Mouse (Mus musculus) heart, embryonic 16.5 days (tissue): ENCODE results near the gene Ctsw. TPM values are rescaled to one million over a fixed set of nuclear protein-coding genes. Genes with fewer than 3 reads are reported as not detected.
"Not testable (repeated sequence)": the region's sequence is repeated elsewhere in the genome, so short reads cannot be mapped to it uniquely, and the experiment has no call there.

ENCODE experiments used
- ATAC-seq: fragments of 200-750 bp; cut with Nextera tagmentation; replicated peaks from 2 replicates; pipeline ENCODE4 v1.8.0; 2017; ENCODE audit warnings: moderate number of reproducible peaks; ENCODE audit not compliant: insufficient read depth, low FRiP score; ENCODE audit errors: extremely low read depth
- H3K27ac ChIP-seq: fragments of 300-500 bp; sonication (generic); 2 replicates; pipeline ENCODE4 v1.5.1; 2014; ENCODE audit warnings: mild to moderate bottlenecking, low read length, control low read depth, moderate library complexity
- H3K27me3 ChIP-seq: fragments of 300-500 bp; sonication (generic); 2 replicates; pipeline ENCODE4 v1.6.1; 2014; ENCODE audit warnings: low read length, mixed read lengths; ENCODE audit not compliant: control insufficient read depth, insufficient read depth
- H3K36me3 ChIP-seq: fragments of 300-500 bp; sonication (generic); 2 replicates; pipeline ENCODE4 v1.6.1; 2014; ENCODE audit not compliant: control insufficient read depth, insufficient read depth
- H3K4me1 ChIP-seq: fragments of 300-500 bp; sonication (generic); 2 replicates; pipeline ENCODE4 v1.6.1; 2014; ENCODE audit warnings: low read length, mixed read lengths; ENCODE audit not compliant: control insufficient read depth, insufficient read depth
- H3K4me2 ChIP-seq: fragments of 300-500 bp; sonication (generic); 2 replicates; pipeline ENCODE4 v1.6.1; 2014; ENCODE audit warnings: low read depth, mild to moderate bottlenecking, control low read depth, low read length
- H3K4me3 ChIP-seq: fragments of 300-500 bp; sonication (generic); 2 replicates; pipeline ENCODE4 v1.5.1; 2014; ENCODE audit warnings: mild to moderate bottlenecking, control low read depth, low read length
- H3K9ac ChIP-seq: fragments of 300-500 bp; sonication (generic); 2 replicates; pipeline ENCODE4 v1.6.1; 2014; ENCODE audit warnings: low read length, control low read depth
- H3K9me3 ChIP-seq: fragments of 300-500 bp; sonication (generic); replicated peaks from 2 replicates; pipeline ENCODE4 v1.6.1; 2016; ENCODE audit warnings: low read length; ENCODE audit not compliant: control insufficient read depth
- WGBS: fragments of 180-500 bp; shearing (Covaris S2); extraction: QIAGEN DNeasy Blood & Tissue Kit; methylation state at CpG from one replicate; pipeline ENCODE4 v1.1.7; 2014; 5-methylcytosine and 5-hydroxymethylcytosine counted together
- polyA plus RNA-seq: library from polyadenylated mRNA; unstranded; fragments of >200 nt; fragmentation: Nextera tagmentation; extraction: Ambion mirVana; gene quantifications from 2 replicates; pipeline ENCODE4 v1.2.1, GENCODE M21; 2015

The Ctsw gene
- polyA plus RNA-seq, 1 experiment from 2014 or later = 7.4 TPM

GRCm38 (mm10) chr19:5490313-5490897 lies 22.1 kb upstream of the Ctsw start, which contains the start of gene Cfl1:
Cfl1 (plus strand) TSS chr19:5490455.
- ATAC-seq = peak; percentile 61
- no peaks in the 10 kb centered on the region for H3K9me3 ChIP-seq
- peak within 1 kb of the TSS; percentile 100 for H3K27ac ChIP-seq
- no peaks in the 10 kb centered on the region for H3K27me3 ChIP-seq
- peak within 1 kb of the TSS; percentile 95 for H3K4me3 ChIP-seq
- H3K9ac ChIP-seq = peak within 1 kb of the TSS; percentile 98
- WGBS = under 1% methylated on average over 60 of the region's 62 CpGs
- peaks cover 34% of the 10 kb centered on the region for H3K4me1 ChIP-seq
- peaks cover 33% of the 10 kb centered on the region for H3K36me3 ChIP-seq
- peak within 1 kb of the TSS; percentile 90 for H3K4me2 ChIP-seq

DNA sequence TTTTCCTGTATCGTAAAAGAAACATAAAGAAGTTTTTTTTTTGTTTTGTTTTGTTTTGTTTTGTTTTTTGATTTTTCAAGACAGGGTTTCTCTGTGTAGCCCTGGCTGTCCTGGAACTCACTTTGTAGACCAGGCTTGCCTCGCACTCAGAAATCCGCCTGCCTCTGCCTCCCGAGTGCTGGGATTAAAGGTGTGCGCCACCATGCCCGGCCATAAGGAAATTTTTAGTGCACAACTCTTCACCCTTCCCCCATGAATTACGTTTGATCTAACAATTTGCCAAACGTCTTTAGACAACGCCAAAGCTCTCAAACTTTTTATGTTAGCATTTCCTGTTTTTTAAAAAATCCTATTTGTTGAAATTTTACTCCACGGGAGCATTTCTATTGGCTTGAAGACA lies 21.4 kb upstream of the Ctsw start:
- not testable (repeated sequence) for H3K9ac ChIP-seq, H3K9me3 ChIP-seq, ATAC-seq, H3K27me3 ChIP-seq
- 44% methylated on average over 10 of the region's 10 CpGs for WGBS
- Histone ChIP-seq H3K4me3 (peak overlapping the region; percentile 95), H3K4me1 (peaks cover 34% of the 10 kb centered on the region), H3K27ac (peak overlapping the region; percentile 100), H3K4me2 (peak overlapping the region; percentile 71), H3K36me3 (peaks cover 30% of the 10 kb centered on the region)

GRCm38 (mm10) chr19:5488878-5489571 lies 20.7 kb upstream of the Ctsw start:
- Histone ChIP-seq H3K4me3 (peak overlapping the region; percentile 69), H3K4me2 (peak overlapping the region; percentile 71), H3K27me3 (no peaks in the 10 kb centered on the region), H3K9ac (peak overlapping the region; percentile 83), H3K4me1 (peaks cover 34% of the 10 kb centered on the region), H3K27ac (peak overlapping the region; percentile 100), H3K9me3 (no peaks in the 10 kb centered on the region), H3K36me3 (peaks cover 23% of the 10 kb centered on the region)
- WGBS = under 1% methylated on average over 26 of the region's 26 CpGs
- peak; percentile 77 for ATAC-seq

- WGBS = under 1% methylated on average over 39 of the region's 39 CpGs
- Histone ChIP-seq H3K4me1 (peaks cover 32% of the 10 kb centered on the region), H3K9me3 (no peaks in the 10 kb centered on the region), H3K4me2 (peak within 1 kb of the TSS; percentile 71), H3K4me3 (peak within 1 kb of the TSS; percentile 69), H3K9ac (peak within 1 kb of the TSS; percentile 83), H3K27ac (peak within 1 kb of the TSS; percentile 100), H3K27me3 (no peaks in the 10 kb centered on the region), H3K36me3 (peaks cover 15% of the 10 kb centered on the region)
- ATAC-seq = peak; percentile 68
Observed at GRCm38 (mm10) chr19:5487768-5488550, 19.7 kb upstream of the Ctsw start, which contains the start of gene Mus81. Mus81 (minus strand) TSS chr19:5488402.

- H3K9ac ChIP-seq = no peak overlapping the region
- WGBS = 77% methylated on average over 4 of the region's 4 CpGs
- H3K27me3 ChIP-seq = no peaks in the 10 kb centered on the region
- no peak overlapping the region for H3K27ac ChIP-seq
- no peak overlapping the region; the same call in 1 of the 2 replicates for H3K4me3 ChIP-seq
- peaks cover 21% of the 10 kb centered on the region for H3K36me3 ChIP-seq
- peaks cover 21% of the 10 kb centered on the region for H3K4me1 ChIP-seq
- H3K9me3 ChIP-seq = no peaks in the 10 kb centered on the region
- H3K4me2 ChIP-seq = peak overlapping the region; percentile 17; the same call in 1 of the 2 replicates
- ATAC-seq = no peak
Observed at GRCm38 (mm10) chr19:5486771-5487170, 18.5 kb upstream of the Ctsw start.

DNA sequence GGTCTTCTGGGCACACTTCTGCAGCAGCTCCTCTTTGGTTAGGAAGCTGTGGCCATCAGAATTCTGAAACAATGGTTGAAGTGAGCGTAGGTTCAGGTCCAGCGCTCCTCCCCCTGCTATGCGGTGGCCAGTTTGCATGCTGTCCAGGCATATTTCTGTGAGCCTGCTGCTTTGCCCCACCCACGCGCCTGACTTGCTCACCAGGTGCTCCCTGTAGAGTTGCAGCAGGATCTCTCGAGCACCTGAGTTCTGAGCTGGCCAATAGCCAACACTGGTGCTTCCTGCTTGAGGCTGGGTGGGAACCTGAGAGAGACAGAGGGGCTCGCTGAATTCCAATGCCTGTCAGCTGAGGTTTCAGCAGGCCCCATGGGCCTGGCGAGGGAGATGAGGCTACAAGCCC lies 18.0 kb upstream of the Ctsw start:
- Histone ChIP-seq H3K9me3 (no peaks in the 10 kb centered on the region), H3K9ac (no peak overlapping the region), H3K27ac (no peak overlapping the region), H3K4me3 (no peak overlapping the region), H3K27me3 (no peaks in the 10 kb centered on the region), H3K36me3 (peaks cover 25% of the 10 kb centered on the region), H3K4me2 (no peak overlapping the region), H3K4me1 (peaks cover 20% of the 10 kb centered on the region)
- ATAC-seq = no peak
- 80% methylated on average over 8 of the region's 8 CpGs for WGBS

- no peak for ATAC-seq
- H3K4me2 ChIP-seq = no peak overlapping the region
- H3K27me3 ChIP-seq = no peaks in the 10 kb centered on the region
- 91% methylated on average over 7 of the region's 7 CpGs for WGBS
- H3K4me3 ChIP-seq = no peak overlapping the region
- no peaks in the 10 kb centered on the region for H3K9me3 ChIP-seq
- H3K27ac ChIP-seq = no peak overlapping the region
- peaks cover 20% of the 10 kb centered on the region for H3K4me1 ChIP-seq
- H3K9ac ChIP-seq = no peak overlapping the region
- peaks cover 26% of the 10 kb centered on the region for H3K36me3 ChIP-seq
Observed at GRCm38 (mm10) chr19:5485821-5486220, 17.5 kb upstream of the Ctsw start.

DNA sequence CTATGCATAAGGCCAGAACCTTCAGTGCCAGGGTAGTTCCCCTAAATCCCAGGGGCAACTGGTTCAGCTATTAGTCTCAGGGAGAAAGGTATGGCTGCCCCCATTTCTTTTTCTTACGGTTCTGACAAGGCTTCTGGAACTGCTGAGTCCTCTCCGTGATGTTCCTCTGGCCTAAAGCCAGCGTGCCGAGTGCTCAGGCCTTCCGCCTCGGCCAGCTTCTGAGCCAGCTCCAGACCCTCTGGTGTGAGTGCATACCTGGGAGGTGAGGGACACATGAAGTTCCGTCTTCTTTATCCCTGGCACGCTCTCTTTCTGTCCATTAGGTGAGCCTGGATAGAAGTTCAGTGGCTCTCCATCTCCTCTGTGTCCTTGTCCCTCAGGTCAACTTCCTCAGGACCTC lies 17.1 kb upstream of the Ctsw start:
- no peak for ATAC-seq
- no peak overlapping the region for H3K9ac ChIP-seq
- peaks cover 29% of the 10 kb centered on the region for H3K36me3 ChIP-seq
- no peak overlapping the region for H3K27ac ChIP-seq
- no peaks in the 10 kb centered on the region for H3K9me3 ChIP-seq
- no peak overlapping the region for H3K4me2 ChIP-seq
- WGBS = 87% methylated on average over 8 of the region's 8 CpGs
- peaks cover 20% of the 10 kb centered on the region for H3K4me1 ChIP-seq
- no peaks in the 10 kb centered on the region for H3K27me3 ChIP-seq
- H3K4me3 ChIP-seq = no peak overlapping the region

GRCm38 (mm10) chr19:5484496-5484895 lies 16.2 kb upstream of the Ctsw start:
- no peak overlapping the region for H3K9ac ChIP-seq
- H3K4me2 ChIP-seq = no peak overlapping the region
- ATAC-seq = no peak
- WGBS = 81% methylated on average over 5 of the region's 5 CpGs
- no peak overlapping the region for H3K27ac ChIP-seq
- peaks cover 16% of the 10 kb centered on the region for H3K4me1 ChIP-seq
- H3K4me3 ChIP-seq = no peak overlapping the region
- H3K27me3 ChIP-seq = no peaks in the 10 kb centered on the region
- peaks cover 33% of the 10 kb centered on the region for H3K36me3 ChIP-seq
- no peaks in the 10 kb centered on the region for H3K9me3 ChIP-seq
